Mouse (Mus musculus): ENCODE measurements around the gene Amn. TPM values are rescaled to one million over a fixed set of nuclear protein-coding genes. Genes with fewer than 3 reads are reported as not detected.

The Amn gene
- polyA plus RNA-seq, 2 experiments = 0.55 to 1.4 TPM

DNA sequence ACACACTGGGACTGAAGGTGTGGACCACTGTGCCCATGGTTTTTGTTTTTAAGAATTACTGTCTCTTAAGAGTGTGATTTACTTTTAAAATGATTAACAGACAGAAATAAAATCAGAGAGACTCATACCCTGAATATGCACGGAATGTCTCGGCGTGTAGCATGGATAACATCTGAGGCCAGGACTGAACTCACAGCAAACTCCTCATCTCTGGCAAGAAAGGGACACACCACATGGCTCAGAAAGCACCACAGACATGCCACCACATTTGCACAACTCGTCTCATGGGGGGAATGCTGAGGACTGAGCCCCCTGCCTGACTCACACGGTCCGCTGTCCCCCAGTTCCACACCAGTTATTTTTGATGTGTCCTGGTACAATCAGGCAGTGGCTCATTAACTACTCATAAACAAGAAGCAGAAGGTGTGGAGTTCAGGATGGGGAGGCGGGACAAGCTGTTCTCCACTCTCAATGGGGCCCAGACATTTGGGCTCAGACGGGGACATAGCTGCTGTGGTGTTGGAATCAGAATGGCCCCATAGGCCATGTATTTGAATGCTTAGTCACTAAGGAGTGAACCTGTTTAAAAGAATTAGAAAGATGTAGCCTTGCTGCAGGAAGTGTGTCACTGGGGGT lies 32.9 kb downstream of the Amn start:
- Histone ChIP-seq H3K4me1 (ENCODE audit: control insufficient read depth, insufficient read depth, low read length) (no peaks in the 10 kb centered on the region), H3K36me3 (ENCODE audit: control insufficient read depth, insufficient read depth, low read length) (peaks cover 91% of the 10 kb centered on the region), H3K27me3 (ENCODE audit: control insufficient read depth, insufficient read depth, low read length) (no peaks in the 10 kb centered on the region), H3K27ac (replicated peaks; ENCODE audit: low read depth, low read length) (no peak overlapping the region), H3K9ac (ENCODE audit: low read depth, low read length, severe bottlenecking) (no peak overlapping the region), H3K9me3 (ENCODE audit: control insufficient read depth, low read length) (no peaks in the 10 kb centered on the region), H3K4me2 (replicated peaks; ENCODE audit: low read depth, low read length, severe bottlenecking) (no peak overlapping the region), H3K4me3 (replicated peaks; ENCODE audit: low read length) (no peak overlapping the region)
- no peak for TF ChIP-seq POLR2A (IDR thresholded peaks at IDR 0.05; ENCODE audit: borderline replicate concordance, extremely low read depth, insufficient read depth, insufficient read length)
- WGBS = 87% methylated on average over 8 of the region's 8 CpGs
- ATAC-seq (ENCODE audit: low FRiP score, low read depth) (no peak), DNase-seq (ENCODE audit: low spot score) (no peak)

DNA sequence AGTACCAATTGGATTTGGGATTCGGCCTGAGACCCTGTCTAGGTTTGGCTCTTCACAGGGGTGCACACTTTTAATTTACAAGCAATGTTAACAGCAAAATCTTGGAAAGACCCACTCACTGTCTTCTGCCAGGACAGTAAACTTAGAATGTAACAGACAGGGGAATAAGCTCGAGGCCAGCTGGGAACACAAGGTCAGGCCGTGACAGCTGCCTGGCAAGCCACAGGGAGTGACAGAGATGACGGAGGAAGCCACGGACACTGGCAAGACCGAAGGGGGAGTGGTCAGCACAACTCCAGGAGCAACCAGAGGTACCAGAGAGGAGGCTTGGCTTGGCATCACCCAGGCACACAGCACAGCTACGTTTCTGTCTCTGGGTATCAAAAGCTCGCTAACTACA lies 35.9 kb downstream of the Amn start:
- Histone ChIP-seq H3K4me3 (replicated peaks; ENCODE audit: low read length) (no peak overlapping the region), H3K36me3 (ENCODE audit: control insufficient read depth, insufficient read depth, low read length) (peaks cover 94% of the 10 kb centered on the region), H3K27me3 (ENCODE audit: control insufficient read depth, insufficient read depth, low read length) (no peaks in the 10 kb centered on the region), H3K27ac (replicated peaks; ENCODE audit: low read depth, low read length) (no peak overlapping the region), H3K9ac (ENCODE audit: low read depth, low read length, severe bottlenecking) (no peak overlapping the region), H3K4me2 (replicated peaks; ENCODE audit: low read depth, low read length, severe bottlenecking) (no peak overlapping the region), H3K4me1 (ENCODE audit: control insufficient read depth, insufficient read depth, low read length) (no peaks in the 10 kb centered on the region), H3K9me3 (ENCODE audit: control insufficient read depth, low read length) (no peaks in the 10 kb centered on the region)
- no peak for TF ChIP-seq POLR2A (IDR thresholded peaks at IDR 0.05; ENCODE audit: borderline replicate concordance, extremely low read depth, insufficient read depth, insufficient read length)
- ATAC-seq (ENCODE audit: low FRiP score, low read depth) (no peak), DNase-seq (ENCODE audit: low spot score) (no peak)
- WGBS = 87% methylated on average over 8 of the region's 8 CpGs

DNA sequence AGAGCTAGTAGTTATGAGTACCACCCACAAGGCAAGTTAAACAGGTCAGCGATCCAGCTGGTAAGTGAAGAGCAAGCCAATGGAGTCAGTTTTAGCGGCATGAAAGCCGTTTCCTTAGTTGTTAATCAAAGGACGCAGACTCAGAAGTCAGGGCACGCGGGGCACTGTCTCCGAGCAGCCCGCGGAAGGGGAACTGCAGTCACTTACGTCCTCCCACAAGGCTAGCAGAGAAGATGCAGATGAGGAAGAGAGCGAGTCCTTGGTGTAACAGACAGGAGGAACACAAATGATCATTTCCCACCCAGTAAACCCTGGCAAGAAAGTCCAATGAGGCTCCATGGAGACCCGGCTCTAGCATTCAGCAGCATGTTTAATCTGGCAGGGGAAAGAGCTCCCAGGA lies 38.4 kb downstream of the Amn start:
- ATAC-seq (ENCODE audit: low FRiP score, low read depth) = no peak
- no peak overlapping the region for H3K9ac ChIP-seq (ENCODE audit: low read depth, low read length, severe bottlenecking)
- no peaks in the 10 kb centered on the region for H3K27me3 ChIP-seq (ENCODE audit: control insufficient read depth, insufficient read depth, low read length)
- no peak overlapping the region for H3K4me3 ChIP-seq (replicated peaks; ENCODE audit: low read length)
- no peaks in the 10 kb centered on the region for H3K4me1 ChIP-seq (ENCODE audit: control insufficient read depth, insufficient read depth, low read length)
- no peak for DNase-seq (ENCODE audit: low spot score)
- 82% methylated on average over 12 of the region's 12 CpGs for WGBS
- peaks cover 94% of the 10 kb centered on the region for H3K36me3 ChIP-seq (ENCODE audit: control insufficient read depth, insufficient read depth, low read length)
- no peaks in the 10 kb centered on the region for H3K9me3 ChIP-seq (ENCODE audit: control insufficient read depth, low read length)
- H3K4me2 ChIP-seq (replicated peaks; ENCODE audit: low read depth, low read length, severe bottlenecking) = no peak overlapping the region
- H3K27ac ChIP-seq (replicated peaks; ENCODE audit: low read depth, low read length) = no peak overlapping the region
- TF ChIP-seq POLR2A (IDR thresholded peaks at IDR 0.05; ENCODE audit: borderline replicate concordance, extremely low read depth, insufficient read depth, insufficient read length) = no peak

DNA sequence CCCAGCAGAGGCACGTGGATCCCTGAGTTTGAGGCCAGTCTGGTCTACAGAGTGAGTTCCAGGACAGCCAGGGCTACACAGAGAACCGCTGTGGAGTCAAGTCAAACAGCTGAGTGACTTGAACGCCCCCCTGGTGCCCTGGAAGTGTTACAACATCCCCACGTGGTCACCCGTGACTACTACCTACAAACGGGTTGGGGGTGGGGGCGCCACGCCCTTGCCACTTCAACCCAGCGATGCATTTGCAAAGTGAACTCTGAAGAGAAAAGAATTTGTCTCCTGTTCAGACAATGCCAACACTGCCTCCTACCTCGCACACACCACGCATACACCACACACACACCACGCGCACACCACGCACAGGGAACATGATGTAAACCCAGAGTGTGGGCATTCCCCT lies 39.0 kb downstream of the Amn start:
- TF ChIP-seq POLR2A (IDR thresholded peaks at IDR 0.05; ENCODE audit: borderline replicate concordance, extremely low read depth, insufficient read depth, insufficient read length) = no peak
- Histone ChIP-seq H3K4me2 (replicated peaks; ENCODE audit: low read depth, low read length, severe bottlenecking) (no peak overlapping the region), H3K9ac (ENCODE audit: low read depth, low read length, severe bottlenecking) (no peak overlapping the region), H3K36me3 (ENCODE audit: control insufficient read depth, insufficient read depth, low read length) (peaks cover 93% of the 10 kb centered on the region), H3K27me3 (ENCODE audit: control insufficient read depth, insufficient read depth, low read length) (no peaks in the 10 kb centered on the region), H3K9me3 (ENCODE audit: control insufficient read depth, low read length) (no peaks in the 10 kb centered on the region), H3K4me3 (replicated peaks; ENCODE audit: low read length) (no peak overlapping the region), H3K4me1 (ENCODE audit: control insufficient read depth, insufficient read depth, low read length) (no peaks in the 10 kb centered on the region), H3K27ac (replicated peaks; ENCODE audit: low read depth, low read length) (no peak overlapping the region)
- DNase-seq (ENCODE audit: low spot score) (no peak), ATAC-seq (ENCODE audit: low FRiP score, low read depth) (no peak)
- 82% methylated on average over 14 of the region's 14 CpGs for WGBS

DNA sequence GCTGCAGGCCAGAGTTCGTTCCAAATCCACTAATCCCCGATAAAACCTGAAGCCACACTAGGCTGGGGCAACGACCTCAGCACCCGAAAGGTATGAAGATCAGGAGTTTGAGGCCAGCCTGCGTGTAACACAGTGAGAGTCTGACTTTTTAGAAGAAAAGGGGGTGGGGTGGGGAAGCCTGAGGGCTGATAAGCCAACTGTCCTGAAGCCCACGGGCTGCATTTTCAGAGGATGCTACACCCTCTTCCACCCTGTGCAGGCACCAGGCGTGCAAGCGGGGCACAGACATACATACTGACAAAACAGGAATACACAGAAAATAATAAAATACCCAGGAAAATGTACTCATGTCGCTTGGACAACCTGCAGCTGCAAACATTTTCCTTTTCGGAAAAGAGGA lies 40.9 kb downstream of the Amn start:
- H3K36me3 ChIP-seq (ENCODE audit: control insufficient read depth, insufficient read depth, low read length) = peaks cover 93% of the 10 kb centered on the region
- DNase-seq (ENCODE audit: low spot score) (no peak), ATAC-seq (ENCODE audit: low FRiP score, low read depth) (no peak)
- no peak overlapping the region for H3K9ac ChIP-seq (ENCODE audit: low read depth, low read length, severe bottlenecking)
- H3K4me2 ChIP-seq (replicated peaks; ENCODE audit: low read depth, low read length, severe bottlenecking) = no peak overlapping the region
- no peaks in the 10 kb centered on the region for H3K27me3 ChIP-seq (ENCODE audit: control insufficient read depth, insufficient read depth, low read length)
- no peaks in the 10 kb centered on the region for H3K9me3 ChIP-seq (ENCODE audit: control insufficient read depth, low read length)
- H3K27ac ChIP-seq (replicated peaks; ENCODE audit: low read depth, low read length) = no peak overlapping the region
- no peaks in the 10 kb centered on the region for H3K4me1 ChIP-seq (ENCODE audit: control insufficient read depth, insufficient read depth, low read length)
- no peak overlapping the region for H3K4me3 ChIP-seq (replicated peaks; ENCODE audit: low read length)
- no peak for TF ChIP-seq POLR2A (IDR thresholded peaks at IDR 0.05; ENCODE audit: borderline replicate concordance, extremely low read depth, insufficient read depth, insufficient read length)
- 92% methylated on average over 10 of the region's 10 CpGs for WGBS

DNA sequence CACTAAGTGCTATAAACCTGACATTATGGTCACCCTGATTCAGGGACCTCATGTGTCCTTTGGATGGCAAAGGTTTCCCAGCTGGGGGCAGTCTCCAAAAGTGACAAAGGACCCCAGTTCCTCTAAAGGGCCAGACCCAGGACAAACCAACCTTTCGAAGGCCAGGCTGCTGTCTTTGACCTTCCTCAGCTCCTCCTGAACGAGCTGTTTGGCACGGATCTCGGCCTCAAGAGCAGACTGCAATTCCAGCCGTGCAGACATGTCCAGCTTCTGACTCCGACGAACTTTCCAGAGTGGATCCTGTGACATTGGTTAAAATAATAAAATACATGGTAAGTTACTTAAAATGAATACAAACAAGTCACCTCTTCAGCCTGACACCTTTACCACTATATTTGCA lies 43.4 kb downstream of the Amn start:
- H3K9ac ChIP-seq (ENCODE audit: low read depth, low read length, severe bottlenecking) = no peak overlapping the region
- ATAC-seq (ENCODE audit: low FRiP score, low read depth) (no peak), DNase-seq (ENCODE audit: low spot score) (no peak)
- no peak overlapping the region for H3K4me2 ChIP-seq (replicated peaks; ENCODE audit: low read depth, low read length, severe bottlenecking)
- peaks cover 95% of the 10 kb centered on the region for H3K36me3 ChIP-seq (ENCODE audit: control insufficient read depth, insufficient read depth, low read length)
- no peaks in the 10 kb centered on the region for H3K4me1 ChIP-seq (ENCODE audit: control insufficient read depth, insufficient read depth, low read length)
- TF ChIP-seq POLR2A (IDR thresholded peaks at IDR 0.05; ENCODE audit: borderline replicate concordance, extremely low read depth, insufficient read depth, insufficient read length) = no peak
- no peaks in the 10 kb centered on the region for H3K9me3 ChIP-seq (ENCODE audit: control insufficient read depth, low read length)
- no peak overlapping the region for H3K4me3 ChIP-seq (replicated peaks; ENCODE audit: low read length)
- H3K27ac ChIP-seq (replicated peaks; ENCODE audit: low read depth, low read length) = no peak overlapping the region
- H3K27me3 ChIP-seq (ENCODE audit: control insufficient read depth, insufficient read depth, low read length) = no peaks in the 10 kb centered on the region
- 94% methylated on average over 7 of the region's 7 CpGs for WGBS
